ENCODE assay signal across 23 mouse cellular contexts in the genomic region with DNA sequence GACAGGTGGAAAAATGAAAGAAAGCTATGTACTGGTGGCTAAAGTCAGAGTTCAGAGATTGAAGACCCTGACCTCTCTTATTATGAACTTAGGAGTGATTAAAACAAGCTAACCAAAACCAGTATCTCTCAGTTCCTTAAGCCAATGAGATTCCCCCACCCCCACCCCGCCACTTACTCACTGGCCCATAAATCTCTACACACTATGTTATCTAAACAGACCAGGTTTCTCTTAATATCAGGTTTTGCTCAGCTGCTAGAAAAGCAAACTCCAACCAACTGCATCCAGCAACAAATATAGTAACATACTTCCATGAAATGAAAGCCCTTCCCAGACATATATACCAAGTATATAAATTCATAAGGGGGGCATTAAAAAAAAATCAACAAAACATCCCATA.
DNase-seq lines count a peak whose midpoint lies in the region; ATAC-seq and TF ChIP-seq lines count a peak whose summit lies in the region.
"Had no signal": no experiment of that assay in that cellular context is flagged by ENCODE, and none has a peak within 500 bp of the region (broad histone marks: within the 10 kb centered on the region; RNA-seq: fewer than 3 reads in every experiment).

No protein-coding gene starts in this region.

- H3K27me3 ChIP-seq in heart, embryonic 14.5 days (ENCODE audit: control insufficient read depth, insufficient read depth, low read length): no peaks in the 10 kb centered on the region
- H3K27me3 ChIP-seq in liver, embryonic 11.5 days (replicated peaks; ENCODE audit: control insufficient read depth, insufficient read depth, low read length): no peaks in the 10 kb centered on the region
- H3K27me3 ChIP-seq in intestine, postnatal 0 days (replicated peaks; ENCODE audit: control insufficient read depth, insufficient read depth, low read length): no peaks in the 10 kb centered on the region
- H3K27me3 ChIP-seq in stomach, embryonic 16.5 days (ENCODE audit: control insufficient read depth, insufficient read depth, low read length): no peaks in the 10 kb centered on the region
- H3K27me3 ChIP-seq: forebrain, embryonic 12.5 days; neural tube, embryonic 15.5 days; stomach, embryonic 15.5 days had no signal

- H3K9me3 ChIP-seq in heart, embryonic 14.5 days (ENCODE audit: control insufficient read depth, low read length): no peaks in the 10 kb centered on the region
- no peaks in the 10 kb centered on the region for H3K9me3 ChIP-seq in liver, embryonic 11.5 days (ENCODE audit: control insufficient read depth, low read length)
- no peaks in the 10 kb centered on the region for H3K9me3 ChIP-seq in intestine, postnatal 0 days (ENCODE audit: control insufficient read depth)
- no peaks in the 10 kb centered on the region for H3K9me3 ChIP-seq in stomach, embryonic 16.5 days (replicated peaks; ENCODE audit: control insufficient read depth, low read length)
- H3K9me3 ChIP-seq: embryonic facial prominence, embryonic 10.5 days; forebrain, embryonic 12.5 days; limb, embryonic 10.5 days; liver, embryonic 13.5 days; neural tube, embryonic 15.5 days; stomach, embryonic 15.5 days had no signal

- H3K4me3 ChIP-seq in heart, embryonic 14.5 days (ENCODE audit: control insufficient read depth in 1 of 2, insufficient read depth in 1 of 2, low read depth in 1 of 2, low read length in 2 of 2): no peak overlapping the region
- H3K4me3 ChIP-seq in liver, embryonic 11.5 days (ENCODE audit: low read depth, low read length): no peak overlapping the region
- peak overlapping the region; percentile 55; the same call in 1 of the 2 replicates for H3K4me3 ChIP-seq in intestine, postnatal 0 days (ENCODE audit: low read depth, low read length)
- no peak overlapping the region for H3K4me3 ChIP-seq in stomach, embryonic 16.5 days (replicated peaks; ENCODE audit: low read length)
- H3K4me3 ChIP-seq: embryonic facial prominence, embryonic 10.5 days; forebrain, embryonic 12.5 days; gastrocnemius, adult 2 months; limb, embryonic 10.5 days; liver, embryonic 13.5 days; neural tube, embryonic 15.5 days; stomach, embryonic 15.5 days had no signal

- no peak for TF ChIP-seq CTCF in intestine, postnatal 0 days (IDR thresholded peaks at IDR 0.05; ENCODE audit: low read depth)

- 70% methylated on average over 1 of the region's 1 CpGs for WGBS in heart, embryonic 14.5 days
- WGBS in liver, embryonic 11.5 days: 17% methylated on average over 1 of the region's 1 CpGs
- WGBS in intestine, postnatal 0 days: 21% methylated on average over 1 of the region's 1 CpGs
- 27% methylated on average over 1 of the region's 1 CpGs for WGBS in stomach, embryonic 16.5 days

- no peaks in the 10 kb centered on the region; the same call in 1 of the 2 replicates for H3K36me3 ChIP-seq in heart, embryonic 14.5 days (ENCODE audit: control insufficient read depth, insufficient read depth, low read length)
- H3K36me3 ChIP-seq in liver, embryonic 11.5 days (ENCODE audit: control insufficient read depth, insufficient read depth, low read length): no peaks in the 10 kb centered on the region
- H3K36me3 ChIP-seq in intestine, postnatal 0 days (ENCODE audit: control insufficient read depth, insufficient read depth): no peaks in the 10 kb centered on the region
- no peaks in the 10 kb centered on the region for H3K36me3 ChIP-seq in stomach, embryonic 16.5 days (ENCODE audit: control insufficient read depth, insufficient read depth, low read length)
- H3K36me3 ChIP-seq: embryonic facial prominence, embryonic 10.5 days; forebrain, embryonic 12.5 days; limb, embryonic 10.5 days; liver, embryonic 13.5 days; neural tube, embryonic 15.5 days; stomach, embryonic 15.5 days had no signal

- ATAC-seq in heart, embryonic 14.5 days (ENCODE audit: insufficient number of reproducible peaks, insufficient read depth, low FRiP score, low read depth): no peak
- no peak for ATAC-seq in liver, embryonic 11.5 days (replicated peaks; ENCODE audit: low FRiP score)
- ATAC-seq in intestine, postnatal 0 days: no peak
- ATAC-seq in stomach, embryonic 16.5 days (ENCODE audit: insufficient read depth, low FRiP score): no peak
- no peak for ATAC-seq in activated CD4-positive, CD25-positive, alpha-beta regulatory T cell, adult 4 months
- ATAC-seq: midbrain, embryonic 16.5 days had no signal

- H3K4me2 ChIP-seq in heart, embryonic 14.5 days (ENCODE audit: low read length): peak overlapping the region; percentile 71; the same call in 1 of the 2 replicates
- H3K4me2 ChIP-seq in liver, embryonic 11.5 days: peak overlapping the region; percentile 25; the same call in 1 of the 2 replicates
- peak overlapping the region; percentile 72 for H3K4me2 ChIP-seq in intestine, postnatal 0 days (replicated peaks; ENCODE audit: low read depth)
- H3K4me2 ChIP-seq in stomach, embryonic 16.5 days (ENCODE audit: low read depth, low read length): peak overlapping the region; percentile 68
- H3K4me2 ChIP-seq: forebrain, embryonic 12.5 days; hindbrain, embryonic 14.5 days; neural tube, embryonic 15.5 days had no signal

- DNase-seq in heart, adult 18-20 months: no peak
- DNase-seq in liver, embryonic 11.5 days (ENCODE audit: low spot score): no peak
- no peak for DNase-seq in liver
- DNase-seq in left cerebral cortex, postnatal 4 days: no peak
- DNase-seq: adrenal gland, adult 8-10 months; cerebellum, adult 9-10 months; gastrocnemius, adult 2 months; kidney, adult 2 months; layer of hippocampus, postnatal 36 days; liver, embryonic 13.5 days; lung, postnatal 10 days; right cerebral cortex, postnatal 25 days had no signal

- no peak overlapping the region for H3K27ac ChIP-seq in heart, embryonic 14.5 days (replicated peaks in 1 of 2; ENCODE audit: control insufficient read depth in 1 of 2, insufficient read depth in 1 of 2, low read depth in 2 of 2, low read length in 2 of 2)
- H3K27ac ChIP-seq in liver, embryonic 11.5 days (ENCODE audit: low read depth, low read length): no peak overlapping the region
- H3K27ac ChIP-seq in intestine, postnatal 0 days (ENCODE audit: low read depth, low read length): peak overlapping the region; percentile 65; the same call in 1 of the 2 replicates
- no peak overlapping the region for H3K27ac ChIP-seq in stomach, embryonic 16.5 days (ENCODE audit: low read length)
- H3K27ac ChIP-seq: embryonic facial prominence, embryonic 10.5 days; forebrain, embryonic 12.5 days; hindbrain, embryonic 14.5 days; limb, embryonic 10.5 days; liver, embryonic 13.5 days; neural tube, embryonic 15.5 days; stomach, embryonic 15.5 days had no signal

- no peak overlapping the region for H3K9ac ChIP-seq in heart, embryonic 14.5 days (ENCODE audit: low read length)
- no peak overlapping the region for H3K9ac ChIP-seq in liver, embryonic 11.5 days (ENCODE audit: low read depth, low read length)
- H3K9ac ChIP-seq in intestine, postnatal 0 days (ENCODE audit: low read depth, low read length): no peak overlapping the region
- H3K9ac ChIP-seq in stomach, embryonic 16.5 days (ENCODE audit: low read length): no peak overlapping the region
- H3K9ac ChIP-seq: forebrain, embryonic 12.5 days; hindbrain, embryonic 14.5 days; liver, embryonic 13.5 days; neural tube, embryonic 15.5 days; stomach, embryonic 15.5 days had no signal

- intact Hi-C loops in left cerebral cortex, postnatal 4 days (cut with DNase I): no loop called here

- peaks cover 9 to 50% of the 10 kb centered on the region in 2 experiments for H3K4me1 ChIP-seq in heart, embryonic 14.5 days (ENCODE audit: control insufficient read depth in 2 of 2, insufficient read depth in 2 of 2, low read length in 2 of 2)
- peaks cover 15% of the 10 kb centered on the region for H3K4me1 ChIP-seq in liver, embryonic 11.5 days (replicated peaks; ENCODE audit: control insufficient read depth, insufficient read depth, low read length)
- peaks cover 14% of the 10 kb centered on the region for H3K4me1 ChIP-seq in intestine, postnatal 0 days (replicated peaks; ENCODE audit: control insufficient read depth, insufficient read depth, low read length)
- H3K4me1 ChIP-seq in stomach, embryonic 16.5 days (ENCODE audit: control insufficient read depth, insufficient read depth, low read length): peaks cover 14% of the 10 kb centered on the region
